Mouse (Mus musculus) urinary bladder, postnatal 10 days (tissue): ENCODE measurements around the gene Sowahd.
"Not testable (repeated sequence)": the region's sequence is repeated elsewhere in the genome, so short reads cannot be mapped to it uniquely, and the experiment has no call there.

ENCODE experiments used
- DNase-seq: peaks from one replicate; pipeline ENCODE4 v3.0.0; 2022; ENCODE audit warnings: low spot score

The Sowahd gene

GRCm38 (mm10) chrX:37048066-37048889 lies at the start of gene Sowahd:
TSS of gene Sowahd (plus strand) at chrX:37048845.
- no peak for DNase-seq

GRCm38 (mm10) chrX:37013870-37014269 lies 34.8 kb upstream of the Sowahd start:
- no peak for DNase-seq

GRCm38 (mm10) chrX:37018150-37018654 lies 30.4 kb upstream of the Sowahd start:
- no peak for DNase-seq

- no peak for DNase-seq
Measured at GRCm38 (mm10) chrX:37019045-37019444, 29.6 kb upstream of the Sowahd start.

GRCm38 (mm10) chrX:37022690-37023089 lies 26.0 kb upstream of the Sowahd start:
- DNase-seq = peak; percentile 12

GRCm38 (mm10) chrX:37023652-37024309 lies 24.9 kb upstream of the Sowahd start:
- DNase-seq = no peak

GRCm38 (mm10) chrX:37028378-37028777 lies 20.3 kb upstream of the Sowahd start:
- no peak for DNase-seq

- no peak for DNase-seq
Measured at GRCm38 (mm10) chrX:37042726-37043125, 5.9 kb upstream of the Sowahd start.

- no peak for DNase-seq
Measured at GRCm38 (mm10) chrX:37048890-37049823, 512 bp downstream of the Sowahd start.

GRCm38 (mm10) chrX:37063902-37064301 lies 15.3 kb downstream of the Sowahd start:
- no peak for DNase-seq

GRCm38 (mm10) chrX:37067299-37067698 lies 18.7 kb downstream of the Sowahd start:
- DNase-seq = no peak

GRCm38 (mm10) chrX:37068766-37069165 lies 20.1 kb downstream of the Sowahd start:
- DNase-seq = no peak

- DNase-seq = no peak
Measured at GRCm38 (mm10) chrX:37074262-37074892, 25.7 kb downstream of the Sowahd start.

- no peak for DNase-seq
Measured at GRCm38 (mm10) chrX:37076651-37077050, 28.0 kb downstream of the Sowahd start.

- DNase-seq = not testable (repeated sequence)
Measured at GRCm38 (mm10) chrX:37080345-37080744, 31.7 kb downstream of the Sowahd start.

GRCm38 (mm10) chrX:37081194-37081593 lies 32.5 kb downstream of the Sowahd start:
- no peak for DNase-seq

- DNase-seq = no peak
Measured at GRCm38 (mm10) chrX:37084318-37084926, 35.8 kb downstream of the Sowahd start.

GRCm38 (mm10) chrX:37084927-37085660 lies 36.4 kb downstream of the Sowahd start, which contains the start of gene Rpl39:
TSS of gene Rpl39 (minus strand) at chrX:37085402.
- peak; percentile 26 for DNase-seq

- DNase-seq = no peak
Measured at GRCm38 (mm10) chrX:37085665-37086064, 37.0 kb downstream of the Sowahd start.

- DNase-seq = no peak
Measured at GRCm38 (mm10) chrX:37088778-37089177, 40.1 kb downstream of the Sowahd start.
